10 mouse cellular contexts compared by ENCODE assay signal in the genomic region with DNA sequence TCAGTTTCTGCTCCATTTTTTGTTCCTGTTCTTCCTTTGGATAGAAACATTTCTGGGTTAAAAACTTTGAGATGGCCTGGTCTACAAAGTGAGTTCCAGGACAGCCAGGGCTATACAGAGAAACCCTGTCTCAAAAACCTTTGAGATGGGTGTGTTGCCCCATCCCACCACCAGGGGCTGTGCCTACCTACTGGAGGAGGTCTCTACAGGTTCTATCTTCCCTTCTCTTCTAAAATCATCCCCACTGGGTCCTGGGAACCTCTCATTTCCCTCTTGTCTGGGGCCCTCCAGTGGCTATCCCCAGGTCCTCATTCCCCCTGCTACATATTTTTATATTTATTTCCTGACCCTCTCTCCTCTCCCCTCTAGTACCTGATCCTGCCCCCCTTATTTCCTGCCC. TPM values are rescaled to one million over a fixed set of nuclear protein-coding genes. Genes with fewer than 3 reads are reported as not detected.
DNase-seq lines count a peak whose midpoint lies in the region; ATAC-seq and TF ChIP-seq lines count a peak whose summit lies in the region.
"Had no signal": no experiment of that assay in that cellular context is flagged by ENCODE, and none has a peak within 500 bp of the region (broad histone marks: within the 10 kb centered on the region; RNA-seq: fewer than 3 reads in every experiment).

No protein-coding gene starts in this region.

- ATAC-seq in hindbrain, postnatal 0 days: no peak
- no peak for ATAC-seq in hindbrain, embryonic 14.5 days (ENCODE audit: low FRiP score)
- peak; percentile 52 to 63; a peak in 2 of 4 replicates for ATAC-seq in hematopoietic stem cell, adult 5-6 weeks (replicated peaks in 1 of 2; ENCODE audit: insufficient read depth in 1 of 2, low FRiP score in 2 of 2, low TSS enrichment in 1 of 2, low read depth in 1 of 2, poor library complexity in 2 of 2, severe bottlenecking in 2 of 2)
- ATAC-seq in neural tube, embryonic 11.5 days (ENCODE audit: insufficient read depth, low FRiP score, low TSS enrichment): no peak
- ATAC-seq in heart, embryonic 12.5 days (ENCODE audit: insufficient number of reproducible peaks, low FRiP score): no peak

- TF ChIP-seq CTCF in hindbrain, postnatal 0 days (IDR thresholded peaks at IDR 0.05; ENCODE audit: low read depth): peak; percentile 42

- no peak overlapping the region for H3K27ac ChIP-seq in hindbrain, postnatal 0 days
- H3K27ac ChIP-seq in hindbrain, embryonic 14.5 days: no peak overlapping the region
- no peak overlapping the region for H3K27ac ChIP-seq in ES-E14 (ENCODE audit: insufficient read depth, low read depth, low read length, poor library complexity, severe bottlenecking)
- H3K27ac ChIP-seq in neural tube, embryonic 11.5 days (ENCODE audit: low read depth, low read length): no peak overlapping the region
- no peak overlapping the region for H3K27ac ChIP-seq in heart, embryonic 12.5 days (ENCODE audit: poor library complexity, severe bottlenecking)
- H3K27ac ChIP-seq: embryonic facial prominence, embryonic 13.5 days; limb, embryonic 15.5 days had no signal

- in situ Hi-C loops in ES-E14 (cut with MboI; ENCODE audit: low sequenced_read_pairs in 2 of 2, unreplicated experiment in 2 of 2): no loop called here

- H3K9ac ChIP-seq in hindbrain, postnatal 0 days (replicated peaks; ENCODE audit: low read length): no peak overlapping the region
- H3K9ac ChIP-seq in hindbrain, embryonic 14.5 days: no peak overlapping the region
- H3K9ac ChIP-seq in ES-E14 (ENCODE audit: insufficient read depth, low read depth, low read length, poor library complexity, severe bottlenecking): no peak overlapping the region
- H3K9ac ChIP-seq in neural tube, embryonic 11.5 days (ENCODE audit: low read length): no peak overlapping the region
- H3K9ac ChIP-seq in heart, embryonic 12.5 days: no peak overlapping the region
- H3K9ac ChIP-seq: embryonic facial prominence, embryonic 13.5 days; limb, embryonic 15.5 days had no signal

- H3K9me3 ChIP-seq in hindbrain, postnatal 0 days (ENCODE audit: low read length): no peaks in the 10 kb centered on the region
- H3K9me3 ChIP-seq in hindbrain, embryonic 14.5 days (ENCODE audit: control insufficient read depth, low read length): no peaks in the 10 kb centered on the region
- no peaks in the 10 kb centered on the region for H3K9me3 ChIP-seq in ES-E14 (ENCODE audit: control insufficient read depth, insufficient read depth, low read depth, low read length)
- no peaks in the 10 kb centered on the region for H3K9me3 ChIP-seq in neural tube, embryonic 11.5 days (ENCODE audit: control insufficient read depth, low read length)
- no peaks in the 10 kb centered on the region for H3K9me3 ChIP-seq in heart, embryonic 12.5 days (replicated peaks)
- H3K9me3 ChIP-seq: embryonic facial prominence, embryonic 13.5 days; limb, embryonic 15.5 days had no signal

- H3K4me3 ChIP-seq in hindbrain, postnatal 0 days (ENCODE audit: low read length): no peak overlapping the region
- H3K4me3 ChIP-seq in hindbrain, embryonic 14.5 days (replicated peaks; ENCODE audit: low read length): no peak overlapping the region
- no peak overlapping the region for H3K4me3 ChIP-seq in ES-E14 (ENCODE audit: insufficient read depth in 1 of 2, low read depth in 1 of 2, low read length in 2 of 2, poor library complexity in 1 of 2, severe bottlenecking in 1 of 2)
- H3K4me3 ChIP-seq in neural tube, embryonic 11.5 days (ENCODE audit: low read depth, low read length): no peak overlapping the region
- H3K4me3 ChIP-seq in heart, embryonic 12.5 days: no peak overlapping the region
- H3K4me3 ChIP-seq: embryonic facial prominence, embryonic 13.5 days; limb, embryonic 15.5 days had no signal

- H3K36me3 ChIP-seq in hindbrain, postnatal 0 days (ENCODE audit: insufficient read depth, low read length): no peaks in the 10 kb centered on the region
- no peaks in the 10 kb centered on the region for H3K36me3 ChIP-seq in hindbrain, embryonic 14.5 days (replicated peaks; ENCODE audit: control insufficient read depth, insufficient read depth)
- no peaks in the 10 kb centered on the region for H3K36me3 ChIP-seq in ES-E14 (ENCODE audit: control insufficient read depth, insufficient read depth, low read length, poor library complexity, severe bottlenecking)
- no peaks in the 10 kb centered on the region for H3K36me3 ChIP-seq in neural tube, embryonic 11.5 days (ENCODE audit: control insufficient read depth, insufficient read depth, low read length)
- no peaks in the 10 kb centered on the region for H3K36me3 ChIP-seq in heart, embryonic 12.5 days
- H3K36me3 ChIP-seq: embryonic facial prominence, embryonic 13.5 days; limb, embryonic 15.5 days had no signal

- H3K4me1 ChIP-seq in hindbrain, postnatal 0 days (ENCODE audit: insufficient read depth, low read length): no peaks in the 10 kb centered on the region
- H3K4me1 ChIP-seq in hindbrain, embryonic 14.5 days (replicated peaks; ENCODE audit: control insufficient read depth, insufficient read depth, low read length): no peaks in the 10 kb centered on the region
- peaks cover 0 to 5% of the 10 kb centered on the region in 2 experiments; a peak in 1 of 4 replicates for H3K4me1 ChIP-seq in ES-E14 (ENCODE audit: control insufficient read depth in 2 of 2, insufficient read depth in 2 of 2, low read length in 2 of 2, poor library complexity in 1 of 2)
- no peaks in the 10 kb centered on the region for H3K4me1 ChIP-seq in neural tube, embryonic 11.5 days (ENCODE audit: control insufficient read depth, insufficient read depth, low read length)
- H3K4me1 ChIP-seq in heart, embryonic 12.5 days (replicated peaks): no peaks in the 10 kb centered on the region

- H3K27me3 ChIP-seq in hindbrain, postnatal 0 days (ENCODE audit: insufficient read depth, low read length): no peaks in the 10 kb centered on the region
- H3K27me3 ChIP-seq in hindbrain, embryonic 14.5 days (ENCODE audit: control insufficient read depth, insufficient read depth, low read length): no peaks in the 10 kb centered on the region
- H3K27me3 ChIP-seq in neural tube, embryonic 11.5 days (ENCODE audit: control insufficient read depth, insufficient read depth, low read length): no peaks in the 10 kb centered on the region
- H3K27me3 ChIP-seq in heart, embryonic 12.5 days (replicated peaks): no peaks in the 10 kb centered on the region
- H3K27me3 ChIP-seq: embryonic facial prominence, embryonic 13.5 days; limb, embryonic 15.5 days had no signal

- H3K4me2 ChIP-seq in hindbrain, postnatal 0 days (ENCODE audit: low read depth, low read length): no peak overlapping the region
- no peak overlapping the region for H3K4me2 ChIP-seq in hindbrain, embryonic 14.5 days (replicated peaks)
- H3K4me2 ChIP-seq in neural tube, embryonic 11.5 days (ENCODE audit: low read depth): no peak overlapping the region
- H3K4me2 ChIP-seq in heart, embryonic 12.5 days: no peak overlapping the region
- H3K4me2 ChIP-seq: embryonic facial prominence, embryonic 13.5 days; limb, embryonic 15.5 days had no signal

- DNase-seq in hindbrain, postnatal 0 days (ENCODE audit: low spot score): no peak
- no peak for DNase-seq in hindbrain, embryonic 14.5 days (ENCODE audit: low spot score)
- no peak for DNase-seq in ES-E14 (ENCODE audit: low read depth, low spot score)
- peak; percentile 24 for DNase-seq in neural tube, embryonic 11.5 days (ENCODE audit: low spot score)
- DNase-seq in gastrocnemius, adult 8-10 months (ENCODE audit: low spot score in 2 of 2): no peak
- no peak for DNase-seq in right cerebral cortex, postnatal 14 days

TF ChIP-seq in ES-E14, 5 proteins besides CTCF, POLR2A, EP300 and RAD21:
- 0 out of 2 replicates have a peak, but pooled peaks have one; percentile 15 for TF ChIP-seq ZC3H11A (IDR thresholded peaks at IDR 0.05; ENCODE audit: borderline replicate concordance, low read depth, low read length)
- TF ChIP-seq HCFC1 (IDR thresholded peaks at IDR 0.05; ENCODE audit: borderline replicate concordance, insufficient read depth, low read length): no peak

RNA-seq across cellular contexts. Expression of a gene that starts 41.1 kb away (rescaled TPM):
- 122 and 127 TPM in 2 replicates for total RNA-seq in hindbrain, postnatal 0 days (2014; rRNA removed)
- 446 and 451 TPM in 2 replicates for polyA plus RNA-seq in hindbrain, postnatal 0 days (2015; fragmentation: Nextera tagmentation; extraction: Ambion mirVana)
- polyA plus RNA-seq in hindbrain, embryonic 14.5 days (2014; fragmentation: Nextera tagmentation; extraction: Ambion mirVana): 452 and 483 TPM in 2 replicates
- total RNA-seq in ES-E14 (2012; rRNA removed): 179 and 282 TPM in 2 replicates
- 125 and 199 TPM in 2 replicates for total RNA-seq in hematopoietic stem cell, adult 5-6 weeks (2017)
- 515 and 541 TPM in 2 replicates for polyA plus RNA-seq in neural tube, embryonic 11.5 days (2014; fragmentation: Nextera tagmentation; extraction: Ambion mirVana)
- total RNA-seq in gastrocnemius, adult 8-10 months (2022): 100 to 1,000 TPM in 3 of 4 experiments, 10 to 100 TPM in 1; 90.3 to 113 (median 101) TPM
- polyA plus RNA-seq in heart, embryonic 12.5 days (2016; fragmentation: Nextera tagmentation; extraction: Ambion mirVana): 383 and 424 TPM in 2 replicates

Comparison
In these comparisons a context has a peak if more than half of its experiments do, and no peak if none do; other contexts are left out.
1. ATAC-seq: peak in hematopoietic stem cell, adult 5-6 weeks (2 of 2); none in hindbrain, postnatal 0 days (single experiment), hindbrain, embryonic 14.5 days (single experiment), neural tube, embryonic 11.5 days (single experiment) and heart, embryonic 12.5 days (single experiment).